Mouse (Mus musculus): ENCODE measurements around the gene Il2ra.

Gene Il2ra

GRCm38 (mm10) chr2:11706030-11706745, 63.6 kb downstream of the Il2ra start:
- peak; percentile 41 for DNase-seq

- no peak for DNase-seq
Measured at GRCm38 (mm10) chr2:11706746-11707065, 64.1 kb downstream of the Il2ra start.

- no peak for DNase-seq
Measured at GRCm38 (mm10) chr2:11708538-11708937, 65.9 kb downstream of the Il2ra start.

- peak; percentile 54 for DNase-seq
Measured at GRCm38 (mm10) chr2:11710101-11710500, 67.5 kb downstream of the Il2ra start.

GRCm38 (mm10) chr2:11712483-11712990, 69.9 kb downstream of the Il2ra start:
- no peak for DNase-seq

GRCm38 (mm10) chr2:11713021-11713420, 70.4 kb downstream of the Il2ra start:
- no peak for DNase-seq

- no peak for DNase-seq
Measured at GRCm38 (mm10) chr2:11714535-11714934, 71.9 kb downstream of the Il2ra start.

- no peak for DNase-seq
Measured at GRCm38 (mm10) chr2:11718573-11718972, 76.0 kb downstream of the Il2ra start.

GRCm38 (mm10) chr2:11722564-11722963, 80.0 kb downstream of the Il2ra start:
- no peak for DNase-seq

- DNase-seq = no peak
Measured at GRCm38 (mm10) chr2:11727574-11727973, 85.0 kb downstream of the Il2ra start.

- DNase-seq = no peak
Measured at GRCm38 (mm10) chr2:11729091-11729490, 86.5 kb downstream of the Il2ra start.

- DNase-seq = no peak
Measured at GRCm38 (mm10) chr2:11732978-11733377, 90.4 kb downstream of the Il2ra start.

GRCm38 (mm10) chr2:11735853-11736252, 93.2 kb downstream of the Il2ra start:
- DNase-seq = no peak

GRCm38 (mm10) chr2:11738794-11739193, 96.2 kb downstream of the Il2ra start:
- DNase-seq = no peak

- DNase-seq = no peak
Measured at GRCm38 (mm10) chr2:11739516-11740051, 97.0 kb downstream of the Il2ra start.

Measured in liver (tissue).